Mouse (Mus musculus): ENCODE measurements around the gene Cep290. TPM values are rescaled to one million over a fixed set of nuclear protein-coding genes. Genes with fewer than 3 reads are reported as not detected.
"Not testable (repeated sequence)": the region's sequence is repeated elsewhere in the genome, so short reads cannot be mapped to it uniquely, and the experiment has no call there.

The Cep290 gene
- polyA plus RNA-seq, 1 experiment from 2014 or later = 5.7 TPM

GRCm38 (mm10) chr10:100524499-100525390, 37.4 kb downstream of the Cep290 start:
- H3K9ac ChIP-seq (replicated peaks) = no peak overlapping the region
- H3K36me3 ChIP-seq = peaks cover 10% of the 10 kb centered on the region
- H3K27ac ChIP-seq (replicated peaks) = no peak overlapping the region
- no peak overlapping the region for H3K4me2 ChIP-seq
- 96% methylated on average over 9 of the region's 9 CpGs for WGBS
- no peaks in the 10 kb centered on the region for H3K4me1 ChIP-seq
- ATAC-seq (ENCODE audit: low FRiP score) = no peak
- no peaks in the 10 kb centered on the region for H3K27me3 ChIP-seq (replicated peaks)
- no peak overlapping the region for H3K4me3 ChIP-seq (replicated peaks)
- no peaks in the 10 kb centered on the region for H3K9me3 ChIP-seq (replicated peaks)

- Histone ChIP-seq H3K4me3 (replicated peaks) (no peak overlapping the region), H3K4me2 (no peak overlapping the region), H3K4me1 (no peaks in the 10 kb centered on the region), H3K9me3 (replicated peaks) (no peaks in the 10 kb centered on the region), H3K27ac (replicated peaks) (no peak overlapping the region), H3K9ac (replicated peaks) (no peak overlapping the region), H3K27me3 (replicated peaks) (no peaks in the 10 kb centered on the region), H3K36me3 (peaks cover 17% of the 10 kb centered on the region; the same call in 1 of the 2 replicates)
- WGBS = 85% methylated on average over 3 of the region's 3 CpGs
- no peak for ATAC-seq (ENCODE audit: low FRiP score)
Measured at GRCm38 (mm10) chr10:100556566-100557175, 69.3 kb downstream of the Cep290 start.

- ATAC-seq (ENCODE audit: low FRiP score); H3K4me2 ChIP-seq; H3K27ac ChIP-seq (replicated peaks); H3K9me3 ChIP-seq (replicated peaks); H3K4me3 ChIP-seq (replicated peaks); H3K27me3 ChIP-seq (replicated peaks); H3K4me1 ChIP-seq; H3K9ac ChIP-seq (replicated peaks): not testable (repeated sequence)
- peaks cover 23% of the 10 kb centered on the region for H3K36me3 ChIP-seq
- 96% methylated on average over 3 of the region's 3 CpGs for WGBS
Measured at GRCm38 (mm10) chr10:100560194-100560883, 73.0 kb downstream of the Cep290 start.

- Histone ChIP-seq H3K27ac (replicated peaks) (no peak overlapping the region), H3K9ac (replicated peaks) (no peak overlapping the region), H3K27me3 (replicated peaks) (no peaks in the 10 kb centered on the region), H3K4me1 (no peaks in the 10 kb centered on the region), H3K9me3 (replicated peaks) (no peaks in the 10 kb centered on the region), H3K36me3 (peaks cover 27% of the 10 kb centered on the region), H3K4me3 (replicated peaks) (no peak overlapping the region), H3K4me2 (no peak overlapping the region)
- ATAC-seq (ENCODE audit: low FRiP score) = no peak
- 93% methylated on average over 3 of the region's 3 CpGs for WGBS
Measured at GRCm38 (mm10) chr10:100564112-100564511, 76.8 kb downstream of the Cep290 start.

GRCm38 (mm10) chr10:100571707-100572106, 84.3 kb downstream of the Cep290 start:
- Histone ChIP-seq H3K4me2 (no peak overlapping the region), H3K27ac (replicated peaks) (no peak overlapping the region), H3K27me3 (replicated peaks) (no peaks in the 10 kb centered on the region), H3K4me3 (replicated peaks) (no peak overlapping the region), H3K36me3 (peaks cover 44% of the 10 kb centered on the region), H3K9me3 (replicated peaks) (no peaks in the 10 kb centered on the region), H3K9ac (replicated peaks) (no peak overlapping the region), H3K4me1 (no peaks in the 10 kb centered on the region)
- WGBS = 94% methylated on average over 3 of the region's 3 CpGs
- no peak for ATAC-seq (ENCODE audit: low FRiP score)

- ATAC-seq (ENCODE audit: low FRiP score) = no peak
- 93% methylated on average over 7 of the region's 7 CpGs for WGBS
- Histone ChIP-seq H3K36me3 (peaks cover 48% of the 10 kb centered on the region), H3K9ac (replicated peaks) (no peak overlapping the region), H3K9me3 (replicated peaks) (no peaks in the 10 kb centered on the region), H3K27me3 (replicated peaks) (no peaks in the 10 kb centered on the region), H3K27ac (replicated peaks) (no peak overlapping the region), H3K4me3 (replicated peaks) (no peak overlapping the region), H3K4me1 (no peaks in the 10 kb centered on the region), H3K4me2 (no peak overlapping the region)
Measured at GRCm38 (mm10) chr10:100574505-100575149, 87.3 kb downstream of the Cep290 start.

- no peak overlapping the region for H3K27ac ChIP-seq (replicated peaks)
- no peak overlapping the region for H3K9ac ChIP-seq (replicated peaks)
- H3K36me3 ChIP-seq = peaks cover 48% of the 10 kb centered on the region
- H3K27me3 ChIP-seq (replicated peaks) = no peaks in the 10 kb centered on the region
- no peaks in the 10 kb centered on the region for H3K9me3 ChIP-seq (replicated peaks)
- H3K4me2 ChIP-seq = no peak overlapping the region
- no peaks in the 10 kb centered on the region for H3K4me1 ChIP-seq
- 92% methylated on average over 7 of the region's 7 CpGs for WGBS
- no peak for ATAC-seq (ENCODE audit: low FRiP score)
- H3K4me3 ChIP-seq (replicated peaks) = no peak overlapping the region
Measured at GRCm38 (mm10) chr10:100575294-100575693, 87.9 kb downstream of the Cep290 start.

- H3K9ac ChIP-seq (replicated peaks) = no peak overlapping the region
- no peak overlapping the region for H3K4me2 ChIP-seq
- WGBS = 88% methylated on average over 3 of the region's 3 CpGs
- peaks cover 7% of the 10 kb centered on the region for H3K4me1 ChIP-seq
- no peak overlapping the region for H3K27ac ChIP-seq (replicated peaks)
- no peak overlapping the region for H3K4me3 ChIP-seq (replicated peaks)
- peaks cover 7% of the 10 kb centered on the region for H3K36me3 ChIP-seq
- H3K9me3 ChIP-seq (replicated peaks) = no peaks in the 10 kb centered on the region
- no peaks in the 10 kb centered on the region for H3K27me3 ChIP-seq (replicated peaks)
- no peak for ATAC-seq (ENCODE audit: low FRiP score)
Measured at GRCm38 (mm10) chr10:100584178-100584577, 96.8 kb downstream of the Cep290 start.

- Histone ChIP-seq H3K36me3 (peaks cover 7% of the 10 kb centered on the region), H3K9ac (replicated peaks) (peak overlapping the region; percentile 71), H3K4me1 (peaks cover 7% of the 10 kb centered on the region), H3K4me2 (peak overlapping the region; percentile 57), H3K4me3 (replicated peaks) (peak overlapping the region; percentile 62), H3K27me3 (replicated peaks) (no peaks in the 10 kb centered on the region), H3K9me3 (replicated peaks) (no peaks in the 10 kb centered on the region), H3K27ac (replicated peaks) (peak overlapping the region; percentile 83)
- WGBS = 41% methylated on average over 7 of the region's 7 CpGs
- no peak; the same call in none of the 2 replicates for ATAC-seq (ENCODE audit: low FRiP score)
Measured at GRCm38 (mm10) chr10:100588524-100588923, 101.2 kb downstream of the Cep290 start.

- H3K36me3 ChIP-seq = peaks cover 6% of the 10 kb centered on the region
- peak overlapping the region; percentile 71 for H3K9ac ChIP-seq (replicated peaks)
- no peaks in the 10 kb centered on the region for H3K27me3 ChIP-seq (replicated peaks)
- ATAC-seq (ENCODE audit: low FRiP score) = peak; percentile 100
- under 1% methylated on average over 31 of the region's 31 CpGs for WGBS
- H3K4me2 ChIP-seq = peak overlapping the region; percentile 57
- H3K27ac ChIP-seq (replicated peaks) = peak overlapping the region; percentile 83
- peaks cover 7% of the 10 kb centered on the region for H3K4me1 ChIP-seq
- no peaks in the 10 kb centered on the region for H3K9me3 ChIP-seq (replicated peaks)
- peak overlapping the region; percentile 62 for H3K4me3 ChIP-seq (replicated peaks)
Measured at GRCm38 (mm10) chr10:100588932-100589388, 101.6 kb downstream of the Cep290 start.

- no peak within 1 kb of the TSS for H3K9ac ChIP-seq (replicated peaks)
- H3K4me1 ChIP-seq = peaks cover 7% of the 10 kb centered on the region
- ATAC-seq (ENCODE audit: low FRiP score) = no peak
Measured at GRCm38 (mm10) chr10:100590323-100590722, 103.0 kb downstream of the Cep290 start, which contains the start of the genes 4930430F08Rik and 1700017N19Rik. Gene 4930430F08Rik (minus strand): TSS chr10:100590423. Gene 1700017N19Rik (plus strand): TSS chr10:100590484.

More at GRCm38 (mm10) chr10:100590323-100590722, 103.0 kb downstream of the Cep290 start, which contains the start of the genes 4930430F08Rik and 1700017N19Rik:
- Histone ChIP-seq H3K9me3 (replicated peaks) (no peaks in the 10 kb centered on the region), H3K27ac (replicated peaks) (no peak within 1 kb of the TSS), H3K4me2 (peak within 1 kb of the TSS; percentile 57), H3K27me3 (replicated peaks) (no peaks in the 10 kb centered on the region), H3K36me3 (no peaks in the 10 kb centered on the region), H3K4me3 (replicated peaks) (peak within 1 kb of the TSS; percentile 62)
- 79% methylated on average over 1 of the region's 1 CpGs for WGBS
